Mouse (Mus musculus) ES-Bruce4 (cell line): ENCODE measurements around the gene Cnot6l. TPM values are rescaled to one million over a fixed set of nuclear protein-coding genes. Genes with fewer than 3 reads are reported as not detected.
A peak's percentile ranks its signal among the peaks of the same experiment; 100 is the strongest.

ENCODE experiments used
- H3K27ac ChIP-seq: 2 replicates; pipeline ENCODE4 v1.5.1; 2012; ENCODE audit warnings: low read length, inconsistent platforms; ENCODE audit not compliant: insufficient read depth
- H3K27me3 ChIP-seq: 2 replicates; pipeline ENCODE4 v1.6.1; 2012; ENCODE audit warnings: mild to moderate bottlenecking, low read length, inconsistent platforms; ENCODE audit not compliant: control insufficient read depth, poor library complexity, insufficient read depth, severe bottlenecking
- H3K36me3 ChIP-seq: 2 replicates; pipeline ENCODE4 v1.6.1; 2012; ENCODE audit warnings: inconsistent platforms, mild to moderate bottlenecking, low read length, moderate library complexity; ENCODE audit not compliant: control insufficient read depth, poor library complexity, insufficient read depth, severe bottlenecking
- H3K4me1 ChIP-seq: one replicate; pipeline ENCODE4 v1.8.1; 2011; ENCODE audit warnings: low read length; ENCODE audit not compliant: control insufficient read depth, insufficient read depth
- H3K4me3 ChIP-seq: 2 replicates; pipeline ENCODE4 v1.5.1; 2011; ENCODE audit warnings: low read depth, mild to moderate bottlenecking, low read length
- H3K9ac ChIP-seq: 2 replicates; pipeline ENCODE4 v1.6.1; 2012; ENCODE audit warnings: low read depth, mild to moderate bottlenecking, inconsistent platforms; ENCODE audit not compliant: poor library complexity, severe bottlenecking
- H3K9me3 ChIP-seq: replicated peaks from 2 replicates; pipeline ENCODE4 v1.6.1; 2012; ENCODE audit warnings: mild to moderate bottlenecking, low read length, inconsistent platforms; ENCODE audit not compliant: control insufficient read depth, poor library complexity, insufficient read depth, severe bottlenecking
- CTCF ChIP-seq: IDR thresholded peaks from one replicate; pipeline ENCODE4 v1.8.1; 2011; ENCODE audit warnings: low read depth, low read length
- EP300 ChIP-seq: IDR thresholded peaks from 2 replicates; pipeline ENCODE4 v1.6.1; 2011; ENCODE audit warnings: low read depth, low read length; ENCODE audit not compliant: insufficient read depth
- POLR2A ChIP-seq: IDR thresholded peaks from one replicate; pipeline ENCODE4 v1.8.1; 2011; ENCODE audit warnings: low read length; ENCODE audit not compliant: insufficient read depth
- polyA plus RNA-seq: library from polyadenylated mRNA; stranded (reverse); fragments of >200 nt; gene quantifications from 2 replicates; pipeline ENCODE4 v1.2.4, GENCODE M21; 2011; ENCODE audit warnings: low read depth; ENCODE audit not compliant: missing spikeins, insufficient read depth, insufficient read length

Gene Cnot6l
- polyA plus RNA-seq, 1 experiment = 47.1 TPM

DNA sequence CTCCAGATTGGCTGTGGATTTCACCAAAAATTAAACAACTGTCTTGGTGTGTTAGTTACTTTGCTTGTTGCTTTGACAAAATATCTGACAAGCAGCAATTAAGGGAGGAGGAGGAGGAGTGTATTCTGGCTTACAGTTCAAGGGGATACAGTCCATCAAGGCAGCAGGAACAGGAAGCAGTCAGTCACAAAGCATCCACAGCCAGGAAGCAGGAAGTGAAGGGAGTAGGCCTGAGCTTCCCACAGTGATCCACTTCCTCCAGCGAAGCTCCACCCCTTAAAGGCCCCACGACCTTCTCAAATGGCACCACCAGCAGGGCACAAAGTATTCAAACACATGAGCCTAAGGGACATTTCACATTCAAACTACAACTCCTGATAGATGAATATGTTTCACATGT, 2.8 kb upstream of the Cnot6l start:
- no peaks in the 10 kb centered on the region for H3K4me1 ChIP-seq
- H3K27ac ChIP-seq = no peak overlapping the region
- no peaks in the 10 kb centered on the region for H3K36me3 ChIP-seq
- H3K27me3 ChIP-seq = no peaks in the 10 kb centered on the region
- no peak for TF ChIP-seq POLR2A
- H3K4me3 ChIP-seq = no peak overlapping the region
- H3K9ac ChIP-seq = no peak overlapping the region
- H3K9me3 ChIP-seq = no peaks in the 10 kb centered on the region

GRCm38 (mm10) chr5:96163396-96164020, 463 bp downstream of the Cnot6l start:
- Histone ChIP-seq H3K9me3 (no peaks in the 10 kb centered on the region), H3K4me3 (peak overlapping the region; percentile 85), H3K27ac (no peak overlapping the region), H3K36me3 (no peaks in the 10 kb centered on the region), H3K4me1 (no peaks in the 10 kb centered on the region), H3K27me3 (no peaks in the 10 kb centered on the region), H3K9ac (peak overlapping the region; percentile 79)
- TF ChIP-seq EP300 = no peak
- TF ChIP-seq CTCF = no peak
- no peak for TF ChIP-seq POLR2A

DNA sequence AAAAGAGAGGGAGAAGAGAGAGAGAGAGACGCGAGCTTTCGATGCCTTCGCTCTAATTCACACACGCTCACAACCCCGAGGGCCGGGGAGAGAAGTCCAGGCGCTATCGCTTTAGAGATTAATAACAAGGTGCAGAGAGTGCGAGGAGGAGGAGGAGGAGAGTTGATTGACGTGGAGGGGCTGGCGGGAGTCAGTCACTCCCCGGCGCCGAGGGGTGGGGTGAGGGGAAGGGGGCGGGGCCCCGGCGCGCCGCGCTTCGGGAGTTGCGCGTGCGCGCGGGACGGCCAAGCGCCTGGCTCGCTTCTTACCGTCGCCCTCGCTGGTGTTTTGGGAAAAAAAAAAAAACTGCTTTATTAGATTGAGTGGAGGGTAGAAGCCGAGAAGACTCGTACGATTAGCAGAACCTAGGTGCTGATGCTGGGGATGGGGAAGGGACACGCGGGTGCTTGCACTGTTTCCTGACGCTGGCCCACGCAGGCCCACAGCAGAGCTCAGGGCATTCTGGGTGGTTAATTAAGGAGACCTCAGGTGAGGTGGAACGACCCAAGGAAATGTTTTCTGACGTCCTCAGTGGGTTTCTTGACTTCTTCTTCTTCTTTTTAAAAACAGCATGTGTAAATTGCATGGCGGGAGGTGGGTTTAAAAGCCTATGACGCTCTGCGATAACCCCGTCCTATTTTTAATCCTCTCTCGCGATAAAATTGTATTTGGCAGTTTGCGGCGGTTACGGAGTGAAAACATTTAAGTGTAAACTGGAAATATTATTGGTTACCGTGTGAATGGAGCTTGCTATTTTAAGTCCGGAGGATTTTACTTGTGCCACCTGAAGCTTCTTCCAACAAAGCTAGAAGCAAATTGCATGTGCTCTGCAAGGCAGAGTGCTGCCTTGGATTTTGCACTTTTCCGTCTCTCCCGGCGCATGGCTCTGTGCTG, 1.3 kb downstream of the Cnot6l start:
- Histone ChIP-seq H3K9ac (peak overlapping the region; percentile 79), H3K36me3 (no peaks in the 10 kb centered on the region), H3K27me3 (no peaks in the 10 kb centered on the region), H3K4me3 (peak overlapping the region; percentile 97), H3K9me3 (no peaks in the 10 kb centered on the region), H3K27ac (peak overlapping the region; percentile 83), H3K4me1 (no peaks in the 10 kb centered on the region)
- TF ChIP-seq POLR2A (no peak), EP300 (no peak), CTCF (no peak)

DNA sequence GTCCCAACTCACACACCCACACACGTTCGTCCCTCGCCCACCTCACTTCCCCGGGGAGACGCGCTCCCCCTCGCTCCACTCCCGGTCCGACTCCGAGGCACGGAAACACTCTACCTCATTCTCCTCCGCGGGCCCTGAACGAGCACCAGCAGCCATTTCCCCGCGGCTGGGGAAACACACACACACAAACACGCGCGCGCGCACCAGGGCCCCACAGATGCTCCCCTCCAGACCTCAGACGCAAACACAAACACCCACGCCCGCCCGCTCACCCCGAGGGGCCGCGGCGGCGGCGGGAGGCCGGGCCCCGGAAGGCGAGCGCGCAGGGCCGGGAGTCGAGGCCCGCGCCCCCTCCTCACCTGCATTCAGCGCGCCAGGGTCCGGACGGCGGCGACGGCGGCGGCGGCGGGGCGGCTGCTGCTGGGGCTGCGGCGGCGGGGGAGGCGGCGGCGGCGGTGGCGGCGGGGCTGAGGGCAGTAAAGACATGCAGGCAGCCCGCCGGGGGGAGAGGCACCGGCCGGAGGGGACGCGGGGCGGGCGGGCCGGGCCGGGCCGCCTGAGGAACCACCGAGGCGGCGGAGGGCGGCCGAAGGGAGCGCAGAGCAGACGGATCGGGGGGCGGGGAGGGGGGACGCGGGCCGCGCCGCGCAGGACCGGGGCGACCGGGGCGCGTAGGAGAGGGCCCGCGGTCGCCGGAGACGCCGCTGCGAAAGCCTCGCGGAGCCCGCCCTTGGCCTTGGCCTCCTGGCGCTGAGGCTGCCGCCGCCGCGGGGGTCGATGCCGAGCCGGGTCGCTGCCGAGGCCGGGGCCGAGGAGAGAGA, 2.2 kb downstream of the Cnot6l start:
- H3K9me3 ChIP-seq = no peaks in the 10 kb centered on the region
- peak overlapping the region; percentile 97 for H3K4me3 ChIP-seq
- H3K27me3 ChIP-seq = no peaks in the 10 kb centered on the region
- H3K9ac ChIP-seq = peak overlapping the region; percentile 79
- H3K27ac ChIP-seq = peak overlapping the region; percentile 83
- no peaks in the 10 kb centered on the region for H3K4me1 ChIP-seq
- H3K36me3 ChIP-seq = no peaks in the 10 kb centered on the region
- TF ChIP-seq POLR2A = no peak
- TF ChIP-seq EP300 = no peak
- TF ChIP-seq CTCF = no peak

DNA sequence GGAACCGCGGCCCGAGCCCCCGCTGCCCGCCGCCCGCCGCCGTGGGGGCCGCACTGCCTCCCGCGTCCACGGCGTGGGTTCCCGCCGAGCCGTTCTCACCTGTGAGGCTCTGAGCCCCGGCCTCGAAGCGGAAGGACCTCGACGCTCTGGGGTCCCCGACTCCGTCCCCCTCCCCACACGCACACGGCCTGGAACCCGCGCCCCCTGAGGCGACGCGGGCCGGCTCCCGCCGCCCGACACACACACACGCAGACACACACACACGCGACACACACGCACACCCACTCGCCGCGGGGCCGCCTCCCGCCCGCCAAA, 2.8 kb downstream of the Cnot6l start:
- Histone ChIP-seq H3K9me3 (no peaks in the 10 kb centered on the region), H3K4me1 (no peaks in the 10 kb centered on the region), H3K4me3 (peak overlapping the region; percentile 84), H3K36me3 (no peaks in the 10 kb centered on the region), H3K9ac (peak overlapping the region; percentile 79), H3K27me3 (no peaks in the 10 kb centered on the region), H3K27ac (no peak overlapping the region)
- TF ChIP-seq CTCF (no peak), EP300 (no peak), POLR2A (no peak)
